Mouse (Mus musculus): ENCODE measurements around the gene Myo9a.
"Not testable (repeated sequence)": the region's sequence is repeated elsewhere in the genome, so short reads cannot be mapped to it uniquely, and the experiment has no call there.

The Myo9a gene

DNA sequence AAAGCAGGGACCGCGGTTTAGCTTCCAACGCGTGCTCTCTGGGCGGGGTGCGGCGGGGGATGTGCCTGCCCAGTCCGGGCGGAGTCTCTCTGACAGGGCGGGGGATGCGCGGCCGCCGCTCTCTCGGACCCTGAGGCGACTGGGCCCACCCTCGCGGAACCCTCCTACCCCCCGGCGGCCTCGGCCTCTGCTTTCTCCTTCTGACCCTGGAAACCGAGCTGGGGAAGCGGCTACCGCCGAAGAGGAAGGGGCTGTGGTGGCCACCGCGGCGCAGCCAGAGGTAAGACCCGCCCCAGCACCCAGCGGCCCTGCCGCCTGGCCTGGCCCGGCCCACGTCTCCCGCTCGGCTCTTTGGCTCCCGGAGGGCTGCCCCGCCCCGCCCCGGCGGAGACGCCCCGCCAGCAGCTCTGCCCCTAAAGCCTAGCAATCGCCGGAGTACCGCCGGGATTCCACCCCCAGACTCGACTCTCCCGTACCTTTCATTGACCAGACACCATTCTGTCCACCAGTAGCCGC lies 428 bp downstream of the Myo9a start:
- peak; percentile 77 to 83 for DNase-seq

DNA sequence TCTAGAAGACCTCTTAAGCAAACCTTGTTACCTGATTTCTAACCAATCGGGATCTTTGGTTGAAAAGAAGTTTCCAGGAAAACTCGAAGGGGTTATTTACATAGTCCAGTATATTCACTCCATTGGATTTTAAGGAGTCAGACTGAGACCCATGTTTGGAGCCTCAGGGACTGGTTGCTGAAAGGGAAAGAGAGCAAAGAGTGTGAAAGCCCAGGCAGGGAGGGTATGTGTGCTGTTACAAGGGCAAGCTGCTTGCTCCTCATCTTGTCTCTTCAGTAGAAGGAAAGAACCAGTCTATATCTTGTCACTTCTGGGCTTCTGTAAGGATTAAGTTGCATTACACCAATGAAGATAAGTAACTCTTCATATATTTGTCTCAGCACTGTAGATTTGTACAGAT lies 1.3 kb downstream of the Myo9a start:
- DNase-seq: peak in 1 of 2 experiments; percentile 16

DNA sequence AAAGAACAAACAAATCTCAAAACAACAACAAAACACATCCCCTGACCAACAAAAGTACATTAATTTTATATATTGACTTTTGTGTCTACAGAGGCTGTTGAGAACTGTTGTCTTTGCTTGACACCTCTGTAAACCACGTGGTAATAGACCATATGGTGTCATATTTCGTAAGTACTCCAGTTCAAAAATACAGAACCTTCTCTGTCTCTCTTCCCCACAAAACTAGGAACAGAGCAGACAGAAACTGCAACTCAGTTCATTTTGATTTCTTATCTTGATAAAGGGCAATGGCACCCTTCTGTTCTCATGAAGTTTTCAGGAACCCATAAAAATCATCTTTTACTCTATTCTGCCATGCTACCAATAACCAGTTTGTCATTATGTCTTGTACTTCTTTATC lies 4.5 kb downstream of the Myo9a start:
- DNase-seq: no peak

DNA sequence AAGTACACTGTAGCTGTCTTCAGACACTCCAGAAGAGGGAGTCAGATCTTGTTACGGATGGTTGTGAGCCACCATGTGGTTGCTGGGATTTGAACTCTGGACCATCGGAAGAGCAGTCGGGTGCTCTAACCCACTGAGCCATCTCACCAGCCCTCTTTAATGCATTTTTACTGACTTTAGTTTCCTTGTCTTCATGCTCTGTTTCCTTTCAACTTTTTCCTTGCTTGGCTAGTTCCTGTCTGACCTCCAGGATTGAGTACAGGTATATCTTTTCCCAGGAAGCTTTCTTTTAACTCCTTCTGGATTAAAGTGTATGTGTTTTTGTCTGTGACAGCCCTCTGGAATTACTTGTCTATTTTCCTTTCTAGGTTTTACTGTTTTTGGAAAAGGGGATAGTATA lies 6.3 kb downstream of the Myo9a start:
- DNase-seq: not testable (repeated sequence)

DNA sequence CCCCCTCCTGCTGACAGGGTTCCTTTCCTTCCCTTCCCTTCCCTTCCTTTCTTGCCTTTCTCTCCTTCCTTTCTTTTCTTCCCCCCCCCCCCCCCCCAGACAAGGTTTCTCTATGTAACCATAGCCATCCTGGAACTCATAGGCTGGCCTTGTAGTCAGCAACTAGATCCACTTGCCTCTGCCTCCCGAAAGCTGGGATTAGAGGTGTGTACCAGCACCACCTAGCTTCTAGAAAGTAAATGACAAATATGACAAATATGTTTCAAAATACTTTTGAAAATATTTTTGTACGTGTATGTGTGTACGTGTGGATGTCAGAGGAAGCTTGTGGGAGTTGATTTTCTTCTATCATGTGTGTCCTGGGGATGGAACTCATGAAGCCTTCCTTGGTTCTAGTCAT lies 9.8 kb downstream of the Myo9a start:
- DNase-seq: no peak

DNA sequence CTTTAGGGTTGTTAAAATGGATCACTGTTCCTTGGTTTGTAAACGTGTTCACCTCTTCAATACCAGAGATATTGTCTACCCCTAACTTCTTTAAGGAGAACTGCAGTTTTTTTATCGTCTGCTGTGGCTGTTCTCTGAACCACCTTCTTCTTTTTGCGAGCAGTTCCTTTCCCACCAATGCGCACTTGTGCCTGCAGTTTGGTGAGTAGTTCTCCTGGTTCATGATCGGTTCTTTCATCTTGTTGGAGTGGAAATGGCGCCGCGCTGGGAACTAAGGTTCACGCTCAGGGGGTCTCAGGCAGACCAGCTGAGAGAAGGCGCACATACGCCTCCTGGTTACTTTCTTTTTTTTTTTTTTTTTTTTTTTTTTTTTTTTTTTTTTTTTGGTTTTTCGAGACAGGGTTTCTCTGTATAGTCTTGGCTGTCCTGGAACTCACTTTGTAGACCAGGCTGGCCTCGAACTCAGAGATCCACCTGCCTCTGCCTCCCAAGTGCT lies 16.3 kb downstream of the Myo9a start:
- DNase-seq: not testable (repeated sequence)

DNA sequence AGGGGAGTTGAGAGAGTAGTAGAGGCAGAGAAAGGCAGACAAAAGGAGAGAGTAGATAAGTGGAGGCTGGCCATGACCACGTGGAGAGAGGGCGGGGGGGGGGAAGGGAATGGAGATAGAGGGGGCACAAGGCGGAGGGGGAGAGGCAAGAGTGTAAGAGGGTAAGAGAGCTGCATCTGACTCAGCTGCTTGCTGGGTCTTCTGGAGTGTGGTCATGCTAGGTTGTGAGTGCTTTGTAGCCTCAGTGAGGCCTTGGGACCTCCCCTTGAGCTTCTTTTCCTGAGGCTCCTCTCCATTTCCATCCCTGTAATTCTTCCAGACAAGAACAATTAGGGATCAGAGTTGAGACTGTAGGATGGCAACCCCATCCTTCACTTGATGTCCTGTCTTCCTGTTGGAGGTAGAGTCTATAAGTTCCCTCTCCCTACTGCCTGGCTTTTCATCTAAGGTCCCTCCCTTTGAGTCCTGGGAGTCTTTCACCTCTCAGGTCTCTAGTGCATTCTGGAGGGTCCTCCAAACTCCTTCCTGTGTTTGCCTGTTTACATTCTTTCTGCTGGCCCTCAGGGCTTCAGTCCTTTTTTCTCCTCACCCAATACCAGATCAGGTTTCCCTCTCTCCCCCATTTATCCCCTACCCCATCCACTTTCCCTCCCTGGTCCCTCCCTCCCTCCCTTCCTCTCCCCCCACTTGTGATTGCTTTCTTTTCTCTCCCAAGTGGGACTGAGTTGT lies 55.5 kb downstream of the Myo9a start:
- DNase-seq: not testable (repeated sequence)

DNA sequence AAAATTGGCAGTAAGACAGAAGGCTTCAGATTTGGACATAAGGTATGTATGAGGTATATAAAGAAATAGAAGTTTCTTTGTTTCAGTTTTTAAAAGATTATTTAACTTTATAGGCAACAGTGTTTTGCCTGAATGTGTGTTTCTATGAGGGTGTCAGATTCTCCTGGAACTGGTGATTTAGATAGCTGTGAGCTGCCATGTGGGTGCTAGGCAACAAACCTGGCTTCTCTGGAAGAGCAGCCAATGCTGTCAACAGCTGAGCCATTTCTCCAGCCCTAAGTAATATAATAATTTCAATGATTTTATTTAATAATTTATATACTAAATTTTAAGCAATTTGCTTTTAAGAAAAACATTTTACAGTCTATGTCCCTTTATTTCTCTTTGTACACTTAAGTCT lies 133.9 kb downstream of the Myo9a start:
- no peak for DNase-seq

DNA sequence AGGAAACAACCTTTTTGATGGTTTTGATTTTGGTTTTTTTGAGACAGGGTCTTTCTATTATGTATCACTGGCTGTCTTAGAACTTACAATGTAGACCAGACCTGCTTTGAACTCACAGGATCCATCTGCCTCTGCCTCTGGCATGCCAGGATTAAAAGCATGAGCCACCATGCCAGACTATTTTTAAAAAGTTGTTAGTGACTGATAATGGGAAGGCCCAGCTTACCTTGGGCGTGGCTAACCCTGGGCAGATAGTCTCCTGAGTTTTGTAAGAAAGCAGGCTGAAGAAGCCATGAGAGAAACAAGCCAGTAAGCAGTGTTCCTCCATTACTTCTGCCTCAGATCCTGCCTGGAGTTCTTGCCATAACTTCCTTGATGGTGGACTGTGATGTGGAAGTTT lies 152.7 kb downstream of the Myo9a start:
- DNase-seq: no peak

DNA sequence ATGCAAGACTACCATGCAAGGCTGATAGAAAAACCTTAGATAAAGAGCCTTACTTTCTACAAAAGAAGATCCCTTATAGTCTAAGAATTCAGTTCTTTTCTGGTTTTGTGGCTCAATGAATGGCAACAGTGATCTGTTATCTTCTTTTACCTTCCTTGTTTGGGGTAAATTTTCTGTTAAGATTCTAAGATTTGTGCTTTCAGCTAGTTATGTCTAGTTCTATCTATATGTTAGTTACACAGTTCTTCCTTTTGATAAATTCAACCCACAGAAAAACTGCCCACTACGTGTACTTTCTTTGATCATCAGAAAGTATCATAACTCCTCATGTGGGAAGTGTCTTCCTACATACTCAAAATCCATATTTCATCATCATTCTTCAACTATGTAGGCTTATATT lies 164.1 kb downstream of the Myo9a start:
- DNase-seq: no peak

DNA sequence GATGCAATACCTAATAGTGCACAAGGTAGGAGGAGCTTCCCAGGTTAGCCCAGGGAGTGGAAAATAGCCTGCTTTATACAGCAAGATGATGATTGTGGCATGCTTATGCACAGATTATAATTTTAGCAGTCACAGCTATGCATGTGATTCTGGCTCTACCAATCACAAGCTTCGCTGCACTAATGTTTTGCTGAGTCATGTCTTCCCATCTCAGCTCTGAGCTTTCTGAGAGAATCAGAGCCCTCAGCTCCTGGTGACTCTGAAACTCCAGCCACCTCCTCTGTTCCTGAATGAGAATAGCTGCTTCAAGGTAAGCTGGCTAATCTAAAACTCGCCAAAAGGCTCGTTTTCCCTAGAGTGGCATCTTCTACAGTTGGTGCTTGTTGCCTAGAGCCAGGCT lies 179.6 kb downstream of the Myo9a start:
- DNase-seq: no peak

DNA sequence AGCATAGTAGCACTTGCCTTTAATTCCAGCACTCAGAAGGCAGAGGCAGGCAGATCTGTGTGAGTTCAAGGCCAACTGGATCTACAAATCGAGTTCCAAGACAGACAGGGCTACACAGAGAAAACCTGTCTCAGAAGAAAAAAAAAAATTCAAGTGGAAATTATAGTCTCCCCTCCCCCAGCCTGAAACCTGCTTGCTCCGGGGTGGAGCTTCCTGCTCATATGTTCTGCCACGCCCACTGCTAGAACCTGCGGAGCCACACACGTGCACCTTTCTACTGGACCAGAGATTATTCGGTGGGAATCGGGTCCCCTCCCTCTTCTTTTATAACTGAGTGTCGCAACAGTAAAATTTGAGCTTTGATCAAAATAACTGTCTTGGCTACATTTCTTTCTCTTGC lies 185.2 kb downstream of the Myo9a start:
- not testable (repeated sequence) for DNase-seq

DNA sequence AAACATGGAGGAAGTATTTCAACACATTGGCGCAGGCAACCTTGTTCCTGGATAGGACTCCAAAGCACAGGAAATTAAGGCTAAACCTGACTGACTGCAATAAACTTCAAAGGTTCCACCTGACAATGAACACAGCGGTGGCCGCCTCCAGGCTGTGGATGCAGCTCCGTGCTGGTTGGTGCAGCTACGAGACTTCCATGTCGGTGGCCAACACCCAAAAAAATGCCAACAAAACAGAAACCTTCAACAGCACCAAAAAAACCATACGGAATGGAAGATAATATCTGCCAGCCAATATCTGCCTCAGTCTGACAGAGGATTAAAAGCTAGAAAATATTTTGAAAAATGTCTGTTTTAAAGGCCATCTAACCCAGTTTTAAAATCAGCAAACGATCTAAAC lies 187.8 kb downstream of the Myo9a start:
- DNase-seq: no peak

DNA sequence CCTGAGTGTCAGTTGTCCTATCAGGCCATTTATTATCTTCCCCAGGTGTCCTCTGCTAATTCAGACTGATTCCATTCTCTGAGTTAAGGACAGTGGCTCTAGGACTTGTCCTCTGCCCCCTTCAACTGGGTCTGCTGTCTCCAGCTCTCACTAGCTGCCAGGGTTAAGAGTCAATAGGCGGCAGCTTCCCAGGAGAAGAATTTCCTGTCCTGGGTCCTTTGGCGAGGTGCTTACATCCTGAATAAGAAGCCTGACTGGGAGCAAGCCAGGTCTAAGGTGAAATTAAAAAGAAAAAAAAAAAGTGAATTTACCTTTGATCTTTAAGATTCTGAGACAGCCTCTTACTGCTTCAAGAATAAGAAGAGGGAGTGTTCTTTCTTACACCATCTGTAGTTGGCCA lies 189.0 kb downstream of the Myo9a start:
- no peak for DNase-seq

DNA sequence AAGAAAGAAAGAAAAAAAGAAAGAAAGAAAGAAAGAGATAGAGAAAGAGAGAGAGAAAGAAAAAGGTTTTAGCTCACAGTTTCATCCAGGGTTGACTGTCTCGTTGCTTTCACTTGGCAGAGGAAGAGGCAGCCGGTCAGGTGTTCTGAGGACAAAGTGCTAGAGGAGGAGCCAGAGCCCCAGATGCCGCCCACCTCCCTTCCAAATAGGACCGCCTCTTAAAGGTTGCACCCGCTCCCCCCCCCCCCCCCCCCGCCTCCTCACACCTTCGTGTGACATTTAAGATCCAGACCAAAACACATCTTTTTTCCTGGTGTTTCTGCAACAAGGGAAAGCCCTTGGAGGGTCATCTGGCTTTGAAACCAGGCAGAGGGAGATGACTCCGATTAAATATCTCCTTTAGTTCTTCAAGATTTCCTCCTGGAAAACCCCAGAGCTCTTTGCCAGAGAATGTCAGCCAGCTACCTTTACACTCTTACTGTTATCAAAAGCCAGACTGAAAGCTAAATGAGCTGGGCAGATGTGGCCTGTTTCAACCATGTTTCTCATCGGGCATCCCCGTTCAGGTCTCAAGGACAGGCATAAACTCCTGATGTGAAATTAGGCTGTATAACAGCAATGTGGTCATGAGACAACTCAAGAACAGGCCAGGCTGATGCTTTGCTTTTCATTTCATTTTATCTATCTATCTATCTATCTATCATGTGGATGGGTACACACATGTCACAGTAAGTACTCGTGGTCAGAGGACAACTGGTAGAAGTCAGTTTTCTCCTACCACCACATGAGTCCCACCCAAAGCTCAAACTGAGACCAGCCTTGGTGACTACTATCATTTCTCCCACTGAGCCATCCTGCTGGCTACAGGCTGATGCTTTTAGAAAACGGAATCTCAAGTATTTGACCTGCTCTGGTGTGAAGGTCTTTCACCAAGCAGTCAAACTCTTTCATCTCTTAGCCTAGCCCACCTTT lies 190.5 kb downstream of the Myo9a start:
- DNase-seq: no peak

DNA sequence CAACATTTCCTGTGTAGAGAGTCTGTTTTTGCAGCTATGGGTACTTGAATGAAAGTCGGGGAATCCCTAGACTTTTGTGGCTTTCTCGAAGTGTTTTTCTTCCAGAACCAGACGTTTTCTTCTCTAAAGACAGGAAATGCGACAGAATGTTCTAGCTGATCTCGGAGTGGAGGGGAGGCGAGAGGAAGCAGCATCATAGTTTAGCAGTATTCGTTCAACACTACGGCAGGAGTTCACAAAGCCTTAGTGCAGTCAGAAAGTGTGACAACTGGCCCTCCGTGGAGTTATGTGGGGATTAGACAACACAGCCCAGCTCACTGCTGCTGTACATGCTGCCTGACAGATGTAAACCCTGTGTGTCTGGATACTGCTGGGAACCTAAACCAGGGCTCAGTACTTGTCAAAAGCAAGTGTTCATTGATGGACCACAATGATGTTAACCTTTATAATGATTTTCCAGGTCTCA lies 191.2 kb downstream of the Myo9a start:
- no peak for DNase-seq

DNA sequence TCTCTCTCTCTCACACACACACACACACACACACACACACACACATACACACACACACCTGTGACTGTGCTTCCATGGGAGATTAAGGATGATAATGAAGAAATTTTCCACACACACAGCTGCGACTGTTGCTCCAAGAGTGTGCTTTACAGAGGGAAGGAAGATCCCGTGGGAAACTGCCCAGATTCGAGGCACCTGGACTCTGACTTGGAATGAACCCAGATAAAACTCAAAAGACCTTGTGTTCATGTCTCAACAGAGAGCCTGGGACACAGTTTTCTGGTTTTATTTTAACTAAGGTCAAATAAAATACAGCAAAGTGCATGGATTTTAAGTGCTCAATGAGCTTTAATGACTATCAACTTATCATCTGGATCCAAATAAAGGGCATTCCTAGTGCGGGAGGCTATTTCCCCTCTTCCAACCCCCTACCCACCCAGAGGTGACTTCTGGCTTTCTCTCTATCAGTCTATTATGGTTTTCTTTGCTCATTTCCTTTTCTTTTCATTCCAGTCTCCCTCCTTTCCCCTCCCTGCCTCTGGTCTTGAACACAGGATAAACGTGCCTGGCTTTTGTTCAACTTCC lies 191.9 kb downstream of the Myo9a start:
- DNase-seq: no peak

DNA sequence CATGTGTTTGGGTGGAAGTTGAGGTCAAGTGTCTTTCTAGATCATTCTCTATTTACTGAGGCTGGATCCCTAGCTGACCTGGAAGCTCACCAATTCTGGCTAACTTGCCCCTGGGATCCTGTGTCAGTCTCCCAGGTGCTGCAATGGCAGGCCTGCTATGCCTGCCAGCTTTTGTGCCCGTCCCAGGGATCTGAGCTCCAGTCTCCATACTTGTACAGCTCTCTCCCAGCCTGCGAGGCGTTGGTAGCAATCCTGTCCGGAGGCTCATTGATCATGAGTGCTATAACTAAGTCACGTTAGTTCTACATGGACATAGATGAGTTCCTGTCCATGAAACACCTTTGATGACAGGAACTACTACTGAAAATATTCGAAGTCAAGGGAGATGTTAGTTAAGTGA lies 193.1 kb downstream of the Myo9a start:
- no peak for DNase-seq

DNA sequence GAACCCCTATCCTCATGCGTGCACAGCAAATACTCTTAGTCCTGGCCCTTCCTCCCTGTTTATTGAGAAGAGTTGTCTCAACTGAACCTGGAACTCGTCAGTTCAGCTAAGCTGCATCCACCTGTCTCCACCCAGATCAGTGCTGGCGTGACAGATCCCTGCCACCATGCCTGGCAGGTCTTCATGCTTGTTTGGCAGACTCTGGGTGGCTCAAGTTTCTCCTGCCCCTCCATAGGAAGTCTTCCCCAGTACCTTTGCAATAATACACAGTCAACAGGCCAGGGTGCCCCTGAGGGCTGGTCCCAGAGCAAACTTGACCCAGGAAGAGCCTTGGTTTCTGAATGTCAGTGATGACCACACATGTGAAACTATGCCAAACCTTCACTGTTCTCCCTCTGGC lies 194.5 kb downstream of the Myo9a start:
- no peak for DNase-seq

DNA sequence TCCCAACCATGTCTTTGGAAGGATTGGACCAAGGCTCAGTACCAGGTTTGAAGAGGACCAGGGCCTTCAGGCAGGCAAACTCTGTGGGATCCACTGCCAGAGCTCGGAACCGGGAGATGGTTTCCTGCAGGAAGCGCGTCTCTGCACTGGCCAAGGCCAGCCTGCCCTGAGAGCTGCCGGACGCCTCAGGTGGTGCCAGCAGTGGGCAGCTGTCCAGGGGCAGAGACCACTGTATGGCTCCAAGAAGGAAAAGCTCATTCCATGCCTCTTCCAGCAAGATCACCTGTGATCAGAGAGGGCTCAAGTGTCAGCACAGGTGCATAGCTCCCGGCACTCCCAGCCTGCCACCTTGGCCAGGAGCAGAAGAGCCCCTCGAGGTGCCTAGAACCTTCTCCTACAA lies 196.6 kb downstream of the Myo9a start:
- DNase-seq: no peak

DNA sequence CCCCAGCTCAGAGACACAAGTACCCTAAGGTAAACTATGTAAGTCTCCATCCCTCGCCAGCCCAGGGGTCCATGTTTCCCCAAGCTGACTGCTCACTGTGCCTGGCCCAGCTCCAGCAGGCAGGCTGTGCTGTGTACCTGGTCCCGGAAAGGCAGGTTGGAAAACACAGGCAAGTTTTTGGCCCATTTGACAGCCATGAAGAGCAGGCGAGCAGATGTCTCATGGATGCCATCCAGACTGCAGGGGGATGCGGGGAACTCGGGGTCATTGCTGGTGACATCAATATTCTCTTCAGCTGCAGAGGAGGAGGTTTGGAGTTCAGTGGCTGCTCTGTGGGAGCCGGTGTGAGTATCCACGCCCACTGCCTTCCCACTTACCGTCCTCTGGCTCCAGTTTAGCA lies 197.5 kb downstream of the Myo9a start:
- no peak for DNase-seq

DNA sequence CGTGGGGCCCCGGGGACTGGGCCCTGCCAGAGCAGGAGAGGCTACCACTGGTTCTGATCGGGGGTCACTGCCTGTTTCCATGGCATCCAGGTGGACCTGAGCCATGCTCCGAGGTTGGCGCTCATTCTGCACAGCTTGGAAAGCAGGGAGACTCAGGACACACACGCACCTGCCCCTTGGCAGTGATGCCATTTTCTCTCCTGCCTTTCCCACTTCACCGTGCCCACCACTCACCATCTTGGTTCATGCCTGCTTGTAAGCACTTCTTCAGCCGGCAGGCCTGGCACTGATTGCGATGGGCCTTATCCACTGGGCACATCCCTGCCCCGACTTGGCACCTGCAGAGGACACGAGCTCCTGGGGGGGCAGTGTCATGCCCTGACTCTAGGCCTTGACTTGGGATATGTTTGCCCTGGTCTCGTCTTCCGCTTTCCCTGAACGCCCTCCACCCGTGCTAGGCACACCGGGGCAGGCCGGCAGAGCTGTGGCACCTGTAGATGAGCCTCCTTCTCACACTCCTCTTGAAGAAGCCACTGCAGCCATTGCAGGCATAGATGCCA lies 198.1 kb downstream of the Myo9a start:
- no peak for DNase-seq

DNA sequence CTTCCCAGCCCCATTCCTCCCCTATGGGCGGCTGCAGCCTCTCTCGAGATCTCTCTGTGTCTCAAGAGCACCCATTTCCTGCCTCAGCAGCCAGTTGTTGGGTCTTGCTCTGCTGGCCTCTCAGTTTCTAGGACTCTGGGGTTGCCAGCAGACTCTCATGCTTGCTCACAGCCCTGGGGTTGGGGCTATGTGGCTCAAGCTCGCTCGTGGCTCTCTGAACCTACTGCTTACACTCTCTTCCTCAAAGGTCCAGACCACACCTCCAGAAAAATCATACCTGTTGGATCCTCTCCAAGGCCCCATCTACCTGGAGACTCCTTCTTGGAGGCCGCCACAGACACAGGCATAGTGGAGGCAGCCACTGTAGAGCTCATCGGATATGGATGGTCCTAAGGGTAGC lies 198.8 kb downstream of the Myo9a start:
- no peak for DNase-seq
